Mouse (Mus musculus): Measurements from ENCODE around the gene Fgfr1op. TPM values are rescaled to one million over a fixed set of nuclear protein-coding genes. Genes with fewer than 3 reads are reported as not detected.
A peak's percentile ranks its signal among the peaks of the same experiment; 100 is the strongest.

Gene Fgfr1op
- total RNA-seq, 2 experiments from 2014 or later = 16.0 to 16.3 TPM

DNA sequence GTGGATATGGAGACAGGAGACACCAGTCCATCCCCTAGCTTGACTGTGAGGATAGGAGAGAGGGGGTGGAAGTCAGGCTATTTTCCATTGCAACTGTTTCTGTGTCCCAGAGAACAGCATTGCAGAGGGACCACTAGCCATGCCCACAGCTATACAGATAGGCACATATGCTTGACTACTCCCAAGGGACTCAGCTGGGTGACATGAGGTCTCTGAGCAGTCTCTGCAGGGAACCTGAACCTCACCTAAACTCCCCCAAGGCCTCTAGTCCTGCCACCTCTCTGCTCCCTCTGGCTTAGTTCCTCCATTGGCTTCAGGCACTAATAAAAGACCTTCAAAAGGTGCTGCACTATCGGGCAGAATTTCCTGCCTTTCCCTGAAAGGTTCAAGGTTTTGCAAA is 58.8 kb downstream of the Fgfr1op start:
- DNase-seq (ENCODE audit: low spot score in 2 of 2) = no peak

DNA sequence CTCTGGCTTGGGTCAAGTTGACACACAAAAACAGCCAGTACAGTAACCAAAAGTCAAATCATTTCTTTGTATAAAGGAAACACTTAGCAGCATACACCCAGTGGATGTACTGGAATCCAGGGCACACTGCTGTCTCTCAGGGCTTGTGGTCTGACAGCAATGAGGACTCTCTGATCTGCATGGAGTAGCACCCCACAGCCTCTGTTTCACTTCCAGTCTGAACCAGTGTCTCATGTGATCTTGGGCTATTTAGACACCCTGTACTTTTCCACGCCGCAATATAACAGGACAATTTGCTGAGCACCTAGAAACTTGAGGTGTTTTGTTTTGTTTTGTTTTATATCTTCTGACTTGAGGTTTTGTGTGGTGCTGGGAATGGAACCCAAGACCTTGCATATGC is 59.9 kb downstream of the Fgfr1op start:
- DNase-seq (ENCODE audit: low spot score in 2 of 2) = no peak

DNA sequence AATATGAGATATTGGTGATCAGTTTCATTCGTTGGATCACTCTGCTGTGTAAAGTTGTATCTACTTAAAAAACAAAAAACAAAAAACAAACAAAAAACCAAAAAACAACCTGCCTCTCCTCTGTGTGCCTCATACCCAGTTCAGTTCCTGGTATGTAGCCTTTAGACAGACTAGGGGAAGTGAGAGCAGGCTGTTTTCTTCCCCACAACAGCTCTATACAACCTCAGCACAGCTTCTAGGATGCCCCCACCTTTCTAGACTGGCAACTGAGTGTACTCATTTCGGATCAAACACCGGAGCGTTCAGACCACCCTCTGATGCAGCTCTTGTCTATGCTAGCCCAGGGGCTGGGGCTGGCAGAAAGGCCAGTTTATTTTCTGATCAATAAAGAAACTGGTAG is 60.4 kb downstream of the Fgfr1op start:
- no peak for DNase-seq (ENCODE audit: low spot score in 2 of 2)

DNA sequence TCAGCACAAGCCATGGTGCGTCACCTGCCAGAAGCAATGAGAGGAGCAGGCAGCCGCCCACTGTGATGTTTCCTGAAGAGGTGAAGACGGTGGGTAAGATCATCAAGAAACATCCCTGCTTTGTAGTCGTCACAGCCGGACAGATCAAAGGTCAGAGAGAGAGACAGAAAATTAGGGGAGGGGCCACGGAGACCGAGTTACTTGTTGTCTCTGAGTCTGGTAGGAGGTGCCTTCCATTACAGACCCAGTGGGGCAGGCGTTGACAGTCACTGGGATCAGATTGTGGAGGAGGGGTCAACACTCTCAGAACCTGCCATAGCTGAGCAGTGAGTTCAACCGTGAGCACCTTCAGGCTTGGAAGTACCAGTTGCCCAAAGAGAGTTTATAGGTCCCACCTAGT is 63.3 kb downstream of the Fgfr1op start:
- peak in 1 of 2 experiments; percentile 34 for DNase-seq (ENCODE audit: low spot score in 2 of 2)

DNA sequence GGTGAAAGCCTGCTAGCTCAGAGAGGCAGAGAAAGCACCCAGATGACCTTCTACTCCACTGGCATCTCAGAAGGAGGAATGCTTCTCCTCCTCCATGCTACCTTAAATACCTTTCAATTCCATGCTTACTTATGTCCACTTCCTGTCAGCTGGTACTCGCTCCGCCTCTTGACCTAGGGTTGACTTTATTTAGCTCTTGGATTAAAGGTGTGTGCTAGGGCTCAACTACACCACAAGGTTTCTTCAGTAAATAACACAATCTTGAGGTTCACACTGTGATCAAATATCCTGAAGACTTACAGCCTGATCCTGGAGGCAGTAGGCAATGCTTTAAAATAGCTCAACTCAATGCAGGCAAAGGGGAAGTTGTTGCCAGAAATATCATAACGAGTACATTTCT is 64.3 kb downstream of the Fgfr1op start:
- DNase-seq (ENCODE audit: low spot score in 2 of 2) = no peak

DNA sequence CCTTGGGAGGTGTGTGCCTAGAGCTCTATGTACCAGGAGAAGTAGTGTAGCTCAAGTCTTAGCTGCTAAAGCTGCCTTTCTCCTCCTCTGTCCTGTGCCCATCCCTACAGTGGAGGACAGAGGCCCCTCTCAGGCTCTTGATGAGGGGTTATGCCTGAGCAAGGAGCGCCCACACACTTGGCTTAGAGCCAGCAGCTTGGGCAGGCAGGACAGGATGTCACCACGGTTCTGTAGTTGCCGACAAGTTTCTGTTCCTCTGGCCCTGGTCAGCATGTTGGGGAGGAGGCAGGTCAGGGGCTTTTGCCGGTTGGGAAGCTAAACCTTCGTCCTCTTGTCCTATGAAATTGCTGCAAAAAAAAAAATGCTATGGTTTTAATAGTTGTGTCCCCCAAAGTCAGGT is 66.8 kb downstream of the Fgfr1op start:
- peak in 1 of 2 experiments; percentile 60 for DNase-seq (ENCODE audit: low spot score in 2 of 2)

DNA sequence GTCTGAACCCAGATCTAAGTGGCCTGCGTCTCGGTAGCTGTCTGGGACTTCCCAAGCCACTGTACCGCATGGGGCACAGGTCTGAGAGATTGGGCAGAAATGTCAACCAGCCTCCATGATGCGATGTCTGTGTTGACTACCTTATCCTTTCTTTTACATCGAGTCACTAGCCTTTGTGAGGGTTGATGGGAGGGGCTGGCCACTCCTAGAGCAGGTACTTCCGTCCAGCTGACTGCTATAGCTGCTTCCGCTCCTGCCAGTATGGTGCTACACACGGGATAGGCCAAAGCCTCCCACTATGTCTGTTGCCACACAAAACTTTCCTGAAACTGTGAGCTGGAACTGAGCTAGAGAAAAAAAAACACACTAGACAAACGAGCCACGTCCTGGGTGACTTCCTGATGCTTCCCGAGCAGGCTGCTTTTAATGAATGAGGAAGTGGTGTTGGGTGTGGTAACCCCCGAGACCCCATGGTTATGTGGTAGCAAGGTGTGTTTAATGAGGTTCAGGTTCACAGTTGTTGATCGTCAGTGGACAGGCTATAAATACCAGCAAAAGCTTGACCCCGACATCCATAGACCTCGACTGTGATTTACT is 68.4 kb downstream of the Fgfr1op start:
- DNase-seq (ENCODE audit: low spot score in 2 of 2) = no peak

DNA sequence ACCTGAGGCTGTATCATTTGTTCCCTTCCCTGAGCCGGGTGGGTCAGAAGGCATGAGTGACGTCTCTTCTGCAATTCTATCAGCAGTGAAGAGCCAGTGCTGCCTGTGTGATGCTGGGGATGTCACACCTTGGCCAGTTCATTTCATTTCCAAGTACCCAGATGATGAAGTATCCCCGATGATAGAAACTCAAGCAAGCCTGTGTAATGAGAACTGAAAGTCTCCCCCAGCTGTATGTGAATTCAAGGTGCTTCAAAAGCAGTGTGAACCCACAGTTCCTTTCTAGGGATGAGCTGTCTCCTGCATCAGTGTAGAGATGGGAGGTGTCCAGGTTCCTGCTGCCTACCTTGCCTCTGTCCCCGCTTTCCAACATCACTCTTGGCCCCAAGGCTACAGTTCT is 69.2 kb downstream of the Fgfr1op start:
- DNase-seq (ENCODE audit: low spot score in 2 of 2) = no peak

DNA sequence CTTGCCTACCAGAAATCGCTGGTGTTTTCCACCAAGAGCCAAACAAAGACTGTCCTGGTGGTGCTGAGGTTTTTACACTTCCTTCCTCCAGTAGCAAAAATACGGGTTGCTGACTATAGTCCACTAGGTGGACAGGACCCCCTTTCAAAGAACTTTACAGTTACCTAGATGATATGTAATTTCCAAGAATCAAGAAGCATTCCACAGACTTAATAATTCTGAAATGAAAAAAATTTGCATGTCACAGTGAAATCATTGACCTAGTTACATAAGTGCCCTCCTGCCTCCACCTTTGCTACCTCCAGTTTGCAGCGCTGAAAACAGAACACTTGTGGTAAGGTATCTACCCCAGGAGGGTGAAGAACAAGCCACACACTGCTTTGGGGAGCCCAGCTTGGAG is 70.4 kb downstream of the Fgfr1op start, which contains the start of gene Ccr6:
Ccr6 (plus strand) TSS at position 301 of the 400 bp plus-strand sequence.
- no peak for DNase-seq (ENCODE audit: low spot score in 2 of 2)

DNA sequence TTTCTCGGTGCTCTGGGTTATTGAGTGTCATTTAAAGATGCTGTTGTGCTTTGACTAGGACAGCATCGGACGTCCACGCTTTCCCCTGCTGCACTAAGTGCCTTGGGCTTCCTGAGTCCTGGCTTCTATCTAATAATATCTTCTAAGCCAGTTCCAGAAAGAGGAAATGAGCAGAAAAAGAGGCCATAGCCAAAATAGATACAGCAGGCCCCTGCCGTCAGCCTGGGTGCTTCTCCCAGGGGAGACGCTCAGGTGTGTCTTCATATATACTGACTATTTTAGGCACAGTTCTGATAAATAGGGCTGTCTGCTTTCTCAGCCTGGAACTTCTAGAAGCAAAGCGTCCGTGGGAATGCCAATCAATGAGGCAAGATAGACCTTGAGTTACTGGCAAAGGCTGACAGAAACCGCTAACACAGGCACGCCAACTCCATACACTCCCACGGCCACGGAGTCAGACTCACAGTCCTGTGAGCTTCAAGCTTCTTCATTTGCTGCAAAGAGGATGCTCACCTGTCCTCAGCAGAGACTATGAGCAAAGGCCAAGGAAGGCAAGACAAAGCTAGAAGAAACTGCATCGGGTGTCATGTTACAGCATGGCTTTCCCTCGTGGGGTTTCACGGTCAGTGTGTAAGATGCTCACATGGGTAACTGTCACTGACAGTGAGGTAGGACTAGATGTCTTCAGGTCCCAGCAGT is 72.9 kb downstream of the Fgfr1op start:
- peak in 1 of 2 experiments; percentile 18 for DNase-seq (ENCODE audit: low spot score in 2 of 2)

DNA sequence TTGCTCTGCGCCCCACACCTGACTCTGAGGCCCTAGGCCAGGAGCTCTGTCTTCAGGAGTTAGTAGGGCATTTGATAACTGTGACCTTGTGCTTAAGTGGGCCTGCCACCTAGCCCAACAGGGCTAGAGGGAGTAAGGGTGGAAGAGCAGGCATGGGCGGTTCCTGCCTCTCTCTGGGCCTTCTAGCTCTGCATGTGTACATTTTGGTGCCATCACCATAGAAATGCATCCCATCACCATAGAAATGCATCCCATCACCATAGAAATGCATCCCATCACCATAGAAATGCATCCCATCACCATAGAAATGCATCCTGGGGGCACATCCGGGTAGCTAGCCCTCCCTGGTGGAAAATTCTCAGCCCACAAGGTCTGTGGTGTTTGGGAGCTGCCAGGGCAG is 74.3 kb downstream of the Fgfr1op start:
- peak in 1 of 2 experiments; percentile 40 for DNase-seq (ENCODE audit: low spot score in 2 of 2)

DNA sequence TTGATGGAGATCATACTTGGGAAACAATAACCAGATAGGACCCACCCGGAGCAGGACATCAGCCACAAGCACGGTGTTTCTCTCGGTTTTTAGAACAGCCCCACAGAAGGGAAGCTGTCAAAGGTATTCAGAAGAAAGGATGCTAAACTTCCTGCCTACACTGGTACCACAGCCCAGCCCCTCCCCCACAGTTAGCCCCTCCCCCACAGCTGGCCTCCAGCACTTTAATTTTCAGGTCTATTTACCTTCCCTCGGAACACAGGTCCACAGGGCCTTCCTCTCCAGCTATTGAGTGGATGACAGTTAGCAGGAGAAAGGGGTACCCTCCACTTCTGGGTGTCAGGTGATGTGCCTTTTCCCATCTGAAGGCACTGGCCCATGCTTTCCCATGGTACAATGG is 75.2 kb downstream of the Fgfr1op start:
- DNase-seq (ENCODE audit: low spot score in 2 of 2) = no peak

DNA sequence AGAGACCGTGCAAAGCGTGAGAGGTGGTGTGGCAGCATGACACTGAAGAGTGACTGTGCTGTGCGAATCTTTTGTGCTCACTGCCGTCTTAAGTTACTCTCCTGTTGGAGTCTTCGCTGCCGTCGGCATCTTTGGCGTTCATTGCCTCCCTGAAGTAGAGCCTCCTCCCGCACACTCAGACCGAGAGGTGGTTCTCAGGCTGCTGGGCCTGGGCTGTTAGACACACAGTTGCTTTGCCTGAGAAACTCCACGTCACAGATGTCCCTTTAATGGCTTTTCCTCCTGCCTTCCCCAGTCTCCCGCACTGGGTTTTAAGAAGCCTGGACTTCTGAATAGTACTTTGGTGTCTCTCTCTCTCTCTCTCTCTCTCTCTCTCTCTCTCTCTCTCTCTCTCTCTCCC is 76.3 kb downstream of the Fgfr1op start:
- no peak for DNase-seq (ENCODE audit: low spot score in 2 of 2)

DNA sequence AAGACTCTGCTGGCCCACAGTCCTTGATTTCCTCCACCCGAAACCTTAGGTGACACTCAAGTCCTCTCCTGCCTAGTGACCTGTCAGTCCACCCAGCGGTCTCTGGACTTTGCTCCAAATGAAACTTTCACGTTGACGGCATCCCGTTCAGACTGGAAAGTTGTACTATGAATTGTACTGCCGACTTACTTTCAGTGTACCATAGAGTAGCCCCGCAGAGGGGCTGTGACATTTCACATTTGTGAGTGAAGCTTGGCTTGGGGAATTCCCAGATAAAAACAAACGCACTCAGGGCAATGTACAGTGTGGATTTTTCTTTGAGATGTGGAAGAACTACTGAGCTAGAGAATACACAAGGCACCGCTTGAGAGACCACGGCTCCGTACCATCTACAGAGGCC is 76.9 kb downstream of the Fgfr1op start:
- no peak for DNase-seq (ENCODE audit: low spot score in 2 of 2)

DNA sequence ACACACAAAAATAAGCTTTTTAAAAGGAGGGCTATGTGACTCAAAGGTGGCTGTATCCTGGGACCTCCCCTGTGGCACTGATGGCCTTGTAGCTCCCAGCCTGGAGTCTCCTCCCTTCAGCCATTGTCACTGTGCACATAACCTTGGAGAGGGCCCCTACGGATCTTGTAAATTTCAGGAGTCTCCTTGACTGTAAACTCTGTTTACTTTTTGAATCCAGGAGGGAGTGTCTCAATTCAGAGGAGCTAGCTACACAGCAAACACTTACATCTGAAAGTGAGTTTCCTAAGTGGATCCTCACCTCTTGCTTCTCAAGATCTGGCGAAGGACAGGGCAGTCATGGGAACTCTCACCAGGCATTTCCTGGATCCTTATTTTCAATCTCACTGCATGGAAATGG is 78.8 kb downstream of the Fgfr1op start:
- no peak for DNase-seq (ENCODE audit: low spot score in 2 of 2)

DNA sequence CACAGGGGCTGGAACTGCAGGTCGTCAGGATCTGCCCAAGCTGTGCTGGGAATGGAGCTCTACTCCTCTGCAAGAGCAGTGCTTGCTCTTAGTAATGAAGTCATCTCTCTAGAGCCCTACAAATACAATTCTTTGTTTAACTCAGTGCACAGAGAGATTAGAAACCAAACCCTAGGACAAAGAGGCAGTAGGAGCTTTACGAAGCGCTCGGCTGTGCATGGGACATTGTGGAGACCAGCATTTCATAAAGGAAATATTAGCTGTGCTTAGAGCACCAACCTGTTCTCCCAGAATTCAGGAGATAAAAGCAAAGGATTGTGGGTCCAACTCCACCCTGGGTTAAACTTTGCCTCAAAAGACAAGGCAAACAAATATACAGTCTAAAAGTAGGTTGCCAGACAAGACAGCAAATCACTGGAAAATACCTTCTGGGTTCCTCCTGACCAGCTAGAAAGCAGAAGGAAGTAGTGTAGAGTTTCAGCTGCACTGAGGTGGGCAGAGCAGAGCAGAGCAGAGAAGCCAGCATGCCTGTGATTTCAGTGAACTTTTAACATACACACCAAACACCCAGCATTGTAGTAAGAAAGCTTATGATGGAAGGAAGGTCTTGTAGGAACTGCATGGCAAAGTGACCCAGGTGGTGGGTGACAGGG is 80.9 kb downstream of the Fgfr1op start:
- DNase-seq (ENCODE audit: low spot score in 2 of 2) = no peak

Other genes starting within 250 kb of the Fgfr1op start
- 1 to 10 TPM; 3.9 to 4.7 TPM for gene Tagap, start 239.5 kb upstream of the Fgfr1op start, total RNA-seq (2021)
- gene Rsph3a, start 219.9 kb upstream of the Fgfr1op start, total RNA-seq (2021) = 10 to 100 TPM; 37.3 to 41.0 TPM
- gene Gm49673, start 17.7 kb upstream of the Fgfr1op start, total RNA-seq (2021) = under 1 TPM in 1 of 2 experiments, not detected in 1; 0.24 TPM
- gene Rnaset2a, start 17.4 kb upstream of the Fgfr1op start, total RNA-seq (2021) = 1 to 10 TPM; 5.8 to 8.3 TPM
- not detected for gene Ccr6, start 70.5 kb downstream of the Fgfr1op start, total RNA-seq (2021)
- 100 to 1,000 TPM; 165 to 175 TPM for gene Mpc1, start 117.4 kb downstream of the Fgfr1op start, total RNA-seq (2021)
- 10 to 100 TPM; 55.7 to 58.9 TPM for gene Sft2d1, start 145.6 kb downstream of the Fgfr1op start, total RNA-seq (2021)
- gene Prr18, start 172.0 kb downstream of the Fgfr1op start, total RNA-seq (2021) = 10 to 100 TPM; 12.2 to 13.6 TPM
- under 1 TPM; 0.64 to 0.88 TPM for gene T2, start 190.5 kb downstream of the Fgfr1op start, total RNA-seq (2021)